Mouse (Mus musculus) small intestine, adult 2 months (tissue): Measurements from ENCODE around the gene 9330182O14Rik.

Experiments
- CTCF ChIP-seq: fragments of 200-500 bp; IDR thresholded peaks from 2 replicates; pipeline ENCODE4 v1.5.1; 2012; ENCODE audit warnings: low read depth, mild to moderate bottlenecking, control low read depth, inconsistent platforms, low read length, moderate library complexity, mixed read lengths; ENCODE audit not compliant: insufficient replicate concordance, insufficient read length; ENCODE audit errors: extremely low read depth
- POLR2A ChIP-seq: fragments of 200-500 bp; IDR thresholded peaks from 2 replicates; pipeline ENCODE4 v1.6.1; 2012; ENCODE audit warnings: low read depth, mild to moderate bottlenecking, control low read depth, inconsistent platforms, low read length, moderate library complexity

- no peak for TF ChIP-seq POLR2A
- no peak for TF ChIP-seq CTCF
These were observed 28.5 kb upstream of the 9330182O14Rik start for GRCm38 (mm10) chr15:40105712-40106111.
